Mouse (Mus musculus) neural tube, embryonic 11.5 days (tissue): ENCODE measurements around the gene AC153137.1. TPM values are rescaled to one million over a fixed set of nuclear protein-coding genes. Genes with fewer than 3 reads are reported as not detected.

Source experiments
- ATAC-seq: fragments of 200-750 bp; cut with Nextera tagmentation; 2 replicates; pipeline ENCODE4 v1.8.0; 2017; ENCODE audit warnings: moderate number of reproducible peaks, mild to moderate bottlenecking, moderate TSS enrichment, moderate library complexity; ENCODE audit not compliant: insufficient read depth, low FRiP score, low TSS enrichment
- DNase-seq: peaks from one replicate; pipeline ENCODE4 v3.0.0-alpha.2; 2015; ENCODE audit warnings: low spot score
- H3K27ac ChIP-seq: fragments of 300-500 bp; sonication (generic); 2 replicates; pipeline ENCODE4 v1.5.1; 2014; ENCODE audit warnings: low read depth, mild to moderate bottlenecking, low read length
- H3K27me3 ChIP-seq: fragments of 300-500 bp; sonication (generic); 2 replicates; pipeline ENCODE4 v1.6.1; 2014; ENCODE audit warnings: mild to moderate bottlenecking, low read length, mixed read lengths; ENCODE audit not compliant: control insufficient read depth, insufficient read depth
- H3K36me3 ChIP-seq: fragments of 300-500 bp; sonication (generic); 2 replicates; pipeline ENCODE4 v1.6.1; 2014; ENCODE audit warnings: mild to moderate bottlenecking, low read length, moderate library complexity, mixed read lengths; ENCODE audit not compliant: control insufficient read depth, insufficient read depth
- H3K4me1 ChIP-seq: fragments of 300-500 bp; sonication (generic); 2 replicates; pipeline ENCODE4 v1.6.1; 2014; ENCODE audit warnings: low read length, mixed read lengths; ENCODE audit not compliant: control insufficient read depth, insufficient read depth
- H3K4me2 ChIP-seq: fragments of 300-500 bp; sonication (generic); 2 replicates; pipeline ENCODE4 v1.6.1; 2014; ENCODE audit warnings: low read depth, mild to moderate bottlenecking, moderate library complexity
- H3K4me3 ChIP-seq: fragments of 300-500 bp; sonication (generic); 2 replicates; pipeline ENCODE4 v1.5.1; 2014; ENCODE audit warnings: low read depth, low read length
- H3K9ac ChIP-seq: fragments of 300-500 bp; sonication (generic); 2 replicates; pipeline ENCODE4 v1.6.1; 2014; ENCODE audit warnings: mild to moderate bottlenecking, low read length
- H3K9me3 ChIP-seq: fragments of 300-500 bp; sonication (generic); 2 replicates; pipeline ENCODE4 v1.6.1; 2016; ENCODE audit warnings: low read length; ENCODE audit not compliant: control insufficient read depth
- WGBS: fragments of 180-500 bp; shearing (Covaris S2); extraction: QIAGEN DNeasy Blood & Tissue Kit; methylation state at CpG from one replicate; pipeline ENCODE4 v1.1.7; 2014; 5-methylcytosine and 5-hydroxymethylcytosine counted together
- polyA plus RNA-seq: library from polyadenylated mRNA; unstranded; fragments of >200 nt; fragmentation: Nextera tagmentation; extraction: Ambion mirVana; gene quantifications from 2 replicates; pipeline ENCODE4 v1.2.1, GENCODE M21; 2014

Gene AC153137.1
- polyA plus RNA-seq, 1 experiment from 2014 or later = not detected

- Histone ChIP-seq H3K36me3 (peaks cover 3% of the 10 kb centered on the region; the same call in 1 of the 2 replicates), H3K27me3 (no peaks in the 10 kb centered on the region), H3K27ac (peak overlapping the region; percentile 98), H3K4me3 (peak overlapping the region; percentile 90), H3K4me1 (peaks cover 2% of the 10 kb centered on the region; the same call in 1 of the 2 replicates), H3K4me2 (peak overlapping the region; percentile 47), H3K9me3 (no peaks in the 10 kb centered on the region), H3K9ac (peak overlapping the region; percentile 97)
- DNase-seq (peak; percentile 100), ATAC-seq (peak; percentile 98)
- WGBS = under 1% methylated on average over 66 of the region's 66 CpGs
Measured at GRCm38 (mm10) chr1:30949710-30950455, 27.9 kb downstream of the AC153137.1 start.

GRCm38 (mm10) chr1:30948950-30949639, 28.7 kb downstream of the AC153137.1 start:
- H3K9me3 ChIP-seq = no peaks in the 10 kb centered on the region
- no peaks in the 10 kb centered on the region for H3K27me3 ChIP-seq
- peak overlapping the region; percentile 97 for H3K9ac ChIP-seq
- DNase-seq (peak; percentile 74), ATAC-seq (peak; percentile 62)
- H3K27ac ChIP-seq = peak overlapping the region; percentile 98
- 0% methylated on average over 66 of the region's 85 CpGs for WGBS
- H3K36me3 ChIP-seq = peaks cover 9% of the 10 kb centered on the region
- peak overlapping the region; percentile 90 for H3K4me3 ChIP-seq
- peaks cover 2% of the 10 kb centered on the region; the same call in 1 of the 2 replicates for H3K4me1 ChIP-seq
- H3K4me2 ChIP-seq = peak overlapping the region; percentile 45

- H3K4me3 ChIP-seq = peak overlapping the region; percentile 90
- peak overlapping the region; percentile 98 for H3K27ac ChIP-seq
- no peaks in the 10 kb centered on the region for H3K27me3 ChIP-seq
- ATAC-seq (no peak), DNase-seq (peak; percentile 63)
- peak overlapping the region; percentile 97 for H3K9ac ChIP-seq
- WGBS = under 1% methylated on average over 16 of the region's 16 CpGs
- H3K4me1 ChIP-seq = peaks cover 2% of the 10 kb centered on the region; the same call in 1 of the 2 replicates
- H3K4me2 ChIP-seq = peak overlapping the region; percentile 45
- peaks cover 14% of the 10 kb centered on the region for H3K36me3 ChIP-seq
- no peaks in the 10 kb centered on the region for H3K9me3 ChIP-seq
Measured at GRCm38 (mm10) chr1:30948361-30948949, 29.3 kb downstream of the AC153137.1 start.

GRCm38 (mm10) chr1:30945136-30945535, 32.6 kb downstream of the AC153137.1 start:
- Histone ChIP-seq H3K4me2 (no peak overlapping the region), H3K36me3 (peaks cover 15% of the 10 kb centered on the region), H3K4me1 (peaks cover 2% of the 10 kb centered on the region; the same call in 1 of the 2 replicates), H3K4me3 (no peak overlapping the region), H3K9ac (no peak overlapping the region), H3K27ac (no peak overlapping the region), H3K27me3 (no peaks in the 10 kb centered on the region), H3K9me3 (no peaks in the 10 kb centered on the region)
- no peak for ATAC-seq
- 94% methylated on average over 6 of the region's 6 CpGs for WGBS
- no peak for DNase-seq

- H3K4me1 ChIP-seq = no peaks in the 10 kb centered on the region
- no peaks in the 10 kb centered on the region for H3K9me3 ChIP-seq
- H3K4me3 ChIP-seq = no peak overlapping the region
- H3K27me3 ChIP-seq = no peaks in the 10 kb centered on the region
- H3K27ac ChIP-seq = no peak overlapping the region
- ATAC-seq (no peak), DNase-seq (no peak)
- H3K4me2 ChIP-seq = no peak overlapping the region
- H3K36me3 ChIP-seq = peaks cover 15% of the 10 kb centered on the region
- H3K9ac ChIP-seq = no peak overlapping the region
- WGBS = 71% methylated on average over 3 of the region's 3 CpGs
Measured at GRCm38 (mm10) chr1:30940571-30940970, 37.2 kb downstream of the AC153137.1 start.

- WGBS = 90% methylated on average over 5 of the region's 7 CpGs
- Histone ChIP-seq H3K4me2 (no peak overlapping the region), H3K27ac (no peak overlapping the region), H3K9me3 (no peaks in the 10 kb centered on the region), H3K9ac (no peak overlapping the region), H3K36me3 (peaks cover under 1% of the 10 kb centered on the region; the same call in 1 of the 2 replicates), H3K27me3 (no peaks in the 10 kb centered on the region), H3K4me3 (no peak overlapping the region), H3K4me1 (no peaks in the 10 kb centered on the region)
- no peak for ATAC-seq
- no peak for DNase-seq
Measured at GRCm38 (mm10) chr1:30938392-30938791, 39.4 kb downstream of the AC153137.1 start.

- Histone ChIP-seq H3K9me3 (no peaks in the 10 kb centered on the region), H3K4me2 (no peak overlapping the region), H3K4me1 (no peaks in the 10 kb centered on the region), H3K4me3 (no peak overlapping the region), H3K27me3 (no peaks in the 10 kb centered on the region), H3K36me3 (no peaks in the 10 kb centered on the region), H3K27ac (no peak overlapping the region), H3K9ac (no peak overlapping the region)
- no peak for ATAC-seq
- 67% methylated on average over 8 of the region's 8 CpGs for WGBS
- no peak for DNase-seq
Measured at GRCm38 (mm10) chr1:30937396-30937965, 40.3 kb downstream of the AC153137.1 start.

GRCm38 (mm10) chr1:30936488-30936887, 41.3 kb downstream of the AC153137.1 start:
- ATAC-seq (no peak), DNase-seq (no peak)
- Histone ChIP-seq H3K36me3 (no peaks in the 10 kb centered on the region), H3K9ac (no peak overlapping the region), H3K9me3 (no peaks in the 10 kb centered on the region), H3K27me3 (no peaks in the 10 kb centered on the region), H3K4me2 (no peak overlapping the region), H3K4me1 (no peaks in the 10 kb centered on the region), H3K27ac (no peak overlapping the region), H3K4me3 (no peak overlapping the region)
- WGBS = 84% methylated on average over 2 of the region's 2 CpGs
